Mouse (Mus musculus) CD4-positive, CD25-positive, alpha-beta regulatory T cell, adult 4 months (primary cell): ENCODE results near the gene Sirt7. TPM values are rescaled to one million over a fixed set of nuclear protein-coding genes. Genes with fewer than 3 reads are reported as not detected.

Experiments
- ATAC-seq: one replicate; pipeline ENCODE4 v1.8.0; 2017
- polyA plus RNA-seq, 2 experiments: library from polyadenylated mRNA; unstranded; fragments of 100-300 nt; shearing (Covaris generic); gene quantifications; one replicate each; pipeline ENCODE4 v1.2.1; 2017

The Sirt7 gene
- 10 to 100 TPM; 66.4 to 66.7 TPM for polyA plus RNA-seq

DNA sequence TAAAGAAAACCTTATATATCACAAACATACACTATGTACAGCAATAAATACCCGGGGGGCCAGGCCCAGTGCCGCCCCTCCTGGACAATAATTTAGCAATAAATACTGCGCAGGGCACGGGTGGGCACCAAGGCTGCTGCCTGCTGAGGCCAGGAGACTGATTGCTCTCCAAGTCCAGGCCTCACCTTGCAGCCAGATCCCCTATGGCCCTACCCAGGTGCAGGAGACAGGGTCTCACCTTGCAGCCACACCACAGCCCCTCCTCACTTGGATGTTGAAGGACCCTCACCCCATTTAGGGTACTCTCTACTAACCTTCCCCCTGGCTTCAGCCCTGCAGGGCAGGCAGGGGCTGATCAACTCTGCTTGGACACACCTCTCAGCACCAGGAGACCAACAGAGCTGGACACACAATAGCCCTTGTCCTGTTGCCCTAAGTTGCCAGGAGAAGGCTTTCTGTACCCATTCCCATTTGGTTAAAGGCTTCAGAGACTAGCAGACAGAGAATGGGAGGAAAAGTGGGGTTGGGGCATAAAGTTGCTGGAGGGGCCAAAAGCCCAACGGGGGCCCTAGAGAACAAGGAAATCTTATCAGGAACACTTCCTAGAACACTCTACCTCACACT, at the start of gene Sirt7:
Gene Sirt7, minus strand, starts transcription at position 89 of the 624 bp plus-strand sequence.
- ATAC-seq, result no peak

DNA sequence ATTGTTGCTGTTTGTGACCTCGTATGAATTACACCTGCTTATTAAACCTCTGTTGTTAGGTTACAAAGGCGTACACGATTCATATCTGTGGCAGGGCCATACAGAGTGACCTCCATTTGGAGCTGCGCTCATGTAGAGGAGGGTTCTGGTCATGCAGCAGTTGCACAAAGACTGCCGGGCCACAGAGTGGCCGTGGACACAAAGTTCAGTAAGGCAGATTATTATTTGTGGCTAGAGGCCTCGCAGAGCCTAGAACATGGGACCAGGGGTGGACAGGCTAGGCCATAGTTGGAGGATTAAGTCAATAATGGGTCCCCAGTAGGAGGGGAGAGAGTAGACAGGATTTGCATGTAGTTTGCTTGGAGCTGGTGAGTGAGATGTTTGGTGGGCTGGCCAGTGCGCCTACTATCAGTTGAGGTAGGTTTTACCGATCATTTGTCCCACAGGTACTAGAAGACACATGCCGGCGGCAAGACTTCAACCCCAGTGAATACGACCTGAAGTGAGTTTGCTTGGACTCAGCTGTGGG, 48.6 kb upstream of the Sirt7 start:
- no peak for ATAC-seq

DNA sequence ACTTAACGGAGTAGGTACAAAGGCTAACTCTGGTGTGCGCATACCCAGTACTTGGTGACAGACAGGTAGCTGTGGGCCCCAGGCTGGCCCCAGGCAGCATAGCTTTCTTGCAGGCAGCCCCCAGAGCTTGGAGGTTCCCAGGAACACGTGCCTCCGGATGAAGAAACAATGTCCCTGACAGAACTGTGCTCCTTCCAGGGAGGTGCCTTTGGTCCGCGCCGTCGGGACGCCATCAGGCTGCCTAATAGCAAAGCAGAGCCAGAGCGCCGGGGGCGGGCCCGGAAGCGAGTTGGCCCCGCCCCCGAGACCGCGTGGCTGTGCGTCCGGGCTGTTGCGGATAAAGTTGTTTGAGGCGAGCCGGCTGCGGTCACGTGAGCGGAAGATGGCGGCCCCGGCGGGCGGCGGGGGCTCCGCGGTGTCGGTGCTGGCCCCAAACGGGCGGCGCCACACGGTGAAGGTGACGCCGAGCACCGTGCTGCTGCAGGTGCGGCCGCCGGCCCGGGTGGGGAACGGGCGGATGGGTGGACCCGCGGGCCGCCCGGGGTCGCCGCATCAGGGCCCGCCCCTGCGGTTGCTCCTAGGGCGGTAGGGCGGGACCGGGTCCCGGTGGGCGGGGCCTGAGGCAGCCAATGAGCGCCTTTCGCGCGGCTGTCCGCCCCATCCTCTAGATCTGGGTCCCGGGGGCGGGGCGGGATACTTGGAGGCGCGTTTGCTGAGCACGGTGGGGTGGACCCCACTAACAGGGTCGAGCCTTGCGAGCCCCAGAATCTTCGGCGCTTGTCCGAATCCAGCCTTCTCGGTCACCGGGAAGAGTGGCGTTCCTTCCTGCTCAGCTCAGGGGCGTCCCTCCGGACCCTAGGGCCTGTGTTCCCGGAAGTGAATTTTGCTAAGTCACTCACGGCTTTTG, 47.9 kb upstream of the Sirt7 start, which contains the start of gene Aspscr1:
Gene Aspscr1, plus strand, starts transcription at position 287 of the 907 bp plus-strand sequence.
- peak; percentile 90 for ATAC-seq

DNA sequence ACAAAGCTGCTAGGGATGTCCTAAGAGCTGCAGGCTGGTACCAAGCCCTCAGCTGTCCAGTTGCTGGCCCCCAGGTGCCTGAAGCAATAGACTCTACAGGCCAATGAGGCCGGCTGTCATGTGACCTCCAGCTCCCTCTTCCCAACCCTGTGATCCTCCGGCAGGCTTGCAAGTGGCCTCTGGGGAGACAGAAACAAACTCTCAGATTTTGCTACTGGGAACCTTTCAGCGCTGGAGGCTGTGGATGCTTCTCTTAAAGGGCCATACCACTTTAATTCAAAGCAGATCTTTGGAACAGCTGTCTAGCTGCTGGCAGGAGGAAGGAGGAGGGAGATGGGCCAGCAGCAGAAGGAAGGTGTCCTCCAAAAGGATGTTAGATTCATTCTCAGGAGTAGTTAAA, 41.6 kb upstream of the Sirt7 start:
- no peak for ATAC-seq

DNA sequence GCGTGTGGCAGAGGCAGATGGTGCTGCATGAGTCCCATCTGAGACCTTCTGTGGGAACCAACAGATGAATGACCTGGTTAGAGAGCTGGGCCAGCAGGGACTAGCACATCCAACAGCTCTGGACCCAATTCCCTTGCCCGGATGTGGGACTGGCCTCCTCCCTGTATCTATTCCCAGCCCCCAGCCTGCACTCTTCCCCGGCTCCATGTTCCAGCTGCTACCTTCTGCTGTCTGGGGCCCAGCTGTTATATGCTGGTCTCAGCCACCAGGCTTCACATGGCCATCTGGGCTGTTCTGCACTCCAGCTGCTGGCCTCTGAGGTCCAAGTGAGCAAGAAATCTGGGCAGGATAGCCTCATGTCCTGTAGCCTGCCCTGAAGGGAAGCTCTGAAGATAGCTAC, 40.4 kb upstream of the Sirt7 start:
- ATAC-seq, result no peak

DNA sequence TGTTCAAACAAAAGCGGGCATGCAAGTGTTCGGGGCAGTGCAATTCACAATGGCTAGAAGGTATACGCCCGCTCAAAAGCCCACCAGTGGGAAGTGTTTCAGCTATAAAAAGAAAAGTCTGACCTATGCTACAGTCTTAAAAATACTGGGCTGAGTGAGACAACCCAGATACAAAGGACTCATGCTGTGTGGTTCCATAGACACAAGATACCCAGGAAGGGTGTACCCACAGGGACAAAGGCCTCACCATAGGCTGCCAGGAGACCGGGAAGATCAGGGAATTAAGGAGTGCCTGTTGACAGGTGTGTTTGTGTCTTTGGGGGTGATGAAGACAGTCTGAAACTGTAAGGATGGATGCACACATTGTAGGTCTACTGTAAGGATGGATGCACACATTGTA, 38.7 kb upstream of the Sirt7 start:
- no peak for ATAC-seq

DNA sequence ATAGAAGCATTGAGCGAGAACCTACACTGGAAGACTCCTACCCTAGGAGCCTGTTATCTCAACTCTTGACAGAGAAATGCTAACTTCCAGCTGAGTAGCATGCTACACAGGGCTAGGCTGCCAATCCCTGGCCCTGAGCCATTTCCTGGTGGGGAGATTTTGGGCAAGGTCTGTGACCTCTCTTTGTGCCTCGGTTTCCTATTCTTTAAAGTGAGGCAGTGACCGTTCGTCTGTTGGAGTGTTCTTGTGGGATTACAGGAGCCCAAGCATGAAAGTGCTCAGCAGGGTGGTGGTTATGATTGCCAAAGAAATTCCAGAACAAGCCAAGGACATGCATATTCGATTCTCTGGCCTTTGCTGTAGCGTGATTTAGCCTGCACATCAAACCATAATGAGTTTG, 37.7 kb upstream of the Sirt7 start:
- no peak for ATAC-seq

DNA sequence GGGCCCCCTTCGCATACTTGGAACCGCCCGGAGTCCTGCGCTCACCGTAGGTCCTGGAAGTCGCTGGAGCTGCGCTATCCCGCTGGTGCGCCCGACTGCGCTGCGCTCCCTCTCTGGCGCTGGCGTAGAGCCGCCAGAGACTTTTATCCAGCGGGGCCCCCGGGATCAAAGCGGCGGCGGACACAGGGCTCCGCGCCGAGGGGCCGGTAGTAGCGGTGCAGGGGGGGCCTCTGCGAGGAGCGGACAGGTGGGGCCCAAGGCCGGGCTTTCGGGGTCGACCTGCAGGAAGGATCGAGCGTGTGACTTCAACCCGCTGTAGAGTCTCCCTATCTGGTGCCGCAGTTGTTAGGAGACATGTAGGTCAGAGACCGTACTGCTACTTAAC, 36.0 kb upstream of the Sirt7 start, which contains the start of gene Notum:
Gene Notum, minus strand, starts transcription at position 100 of the 385 bp plus-strand sequence.
- no peak for ATAC-seq

DNA sequence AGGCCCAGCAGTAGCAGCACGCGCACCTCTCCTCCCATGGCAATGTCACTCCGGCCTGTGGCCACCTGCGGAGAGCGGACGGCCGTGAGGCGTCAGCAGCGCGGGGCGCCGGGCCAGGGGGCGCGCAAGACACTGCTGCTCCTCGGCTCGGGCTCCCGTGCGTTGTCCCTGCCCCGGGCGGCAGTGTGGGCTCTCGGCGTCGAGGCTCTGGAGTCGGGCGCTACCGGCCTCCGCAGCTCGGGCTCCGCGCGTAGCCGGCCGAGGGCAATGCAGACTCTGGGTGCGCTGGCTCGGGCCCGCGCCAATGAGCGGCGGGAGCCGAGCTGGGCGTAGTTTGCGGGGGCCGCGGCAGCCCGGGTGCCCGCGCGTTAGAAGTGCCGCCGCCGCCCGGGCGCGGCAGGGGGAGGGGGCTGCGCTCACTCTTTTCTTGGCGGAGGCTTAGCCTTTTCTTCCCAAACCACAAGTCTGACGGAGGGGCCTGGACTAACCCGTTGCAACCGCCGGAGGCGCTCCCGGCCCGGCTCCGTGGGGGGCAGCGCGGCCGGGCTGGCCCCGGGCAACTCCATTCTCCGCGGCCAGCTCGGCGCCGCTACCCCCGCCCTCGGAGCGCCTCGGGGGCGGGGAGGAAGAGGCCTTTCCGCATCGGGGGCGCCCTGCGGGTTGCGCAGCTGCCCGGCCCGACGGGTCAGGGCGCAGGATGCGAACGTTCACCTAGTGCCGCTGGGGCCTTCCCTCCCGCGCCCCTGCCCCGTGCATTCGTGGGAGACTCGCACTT, 35.4 kb upstream of the Sirt7 start:
- no peak for ATAC-seq

DNA sequence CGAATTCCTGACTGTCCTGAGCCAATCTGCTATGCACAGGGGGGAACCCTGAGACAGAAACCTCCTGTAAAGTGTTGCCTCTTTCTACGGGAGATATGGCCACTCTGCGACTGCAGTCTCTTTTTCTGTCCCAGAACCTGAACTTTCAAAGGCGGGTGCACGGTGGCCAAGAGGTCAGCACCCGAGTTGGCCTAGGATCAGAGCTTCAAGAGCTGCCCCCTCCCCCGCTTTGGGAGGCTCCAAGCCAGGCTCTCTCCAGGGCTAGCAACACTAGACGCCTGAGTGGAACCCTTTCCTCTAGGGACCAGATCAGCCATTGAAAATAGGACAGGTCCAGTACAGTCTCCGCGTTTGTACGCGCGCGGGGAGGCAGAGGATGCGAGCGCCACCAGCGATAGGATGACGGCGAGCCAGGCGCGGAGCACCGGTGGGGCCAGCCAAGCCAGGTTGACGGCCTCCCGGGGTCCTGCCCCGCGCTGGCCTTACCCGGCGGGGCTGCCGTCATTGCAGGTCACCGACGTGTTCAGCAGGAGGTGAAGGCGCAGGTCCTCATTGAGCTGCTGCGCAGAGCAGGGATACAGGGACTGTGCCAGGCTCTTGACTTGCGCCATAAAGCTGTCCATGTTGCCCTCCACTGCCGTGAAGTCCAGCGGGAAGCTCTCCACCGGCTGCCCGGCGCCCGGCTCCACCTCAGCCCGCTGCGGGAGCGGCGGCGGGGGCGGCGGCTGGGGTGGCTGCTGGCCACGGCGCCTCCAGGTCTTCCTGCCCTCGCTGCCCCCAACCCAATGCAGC, 34.7 kb upstream of the Sirt7 start:
- ATAC-seq, result no peak

DNA sequence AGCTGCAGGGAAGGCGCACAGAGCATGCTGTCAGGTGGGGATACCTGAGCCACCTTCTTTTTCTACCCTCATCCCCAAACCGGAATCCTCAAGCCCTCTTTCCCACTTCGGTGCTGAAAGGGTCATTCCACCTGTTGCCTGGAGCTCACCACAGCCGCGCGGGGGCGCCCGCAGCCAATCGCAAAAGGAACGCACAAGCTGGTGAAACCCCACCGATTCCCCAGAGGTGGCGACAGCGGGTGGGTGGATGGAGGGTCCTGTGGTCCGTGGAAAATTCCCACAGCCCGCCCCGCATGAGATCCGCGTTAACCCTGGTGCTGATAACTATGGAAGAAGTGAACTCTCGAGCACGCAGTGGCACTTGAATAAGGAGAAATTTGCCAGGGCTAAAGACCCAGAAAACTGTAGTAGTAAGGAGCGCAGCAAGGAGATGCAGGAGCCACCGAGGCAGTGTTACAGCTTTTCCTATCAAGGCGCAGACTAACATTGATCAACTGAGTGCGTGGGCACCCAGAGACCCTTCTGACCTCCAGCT, 33.9 kb upstream of the Sirt7 start:
- peak; percentile 58 for ATAC-seq

DNA sequence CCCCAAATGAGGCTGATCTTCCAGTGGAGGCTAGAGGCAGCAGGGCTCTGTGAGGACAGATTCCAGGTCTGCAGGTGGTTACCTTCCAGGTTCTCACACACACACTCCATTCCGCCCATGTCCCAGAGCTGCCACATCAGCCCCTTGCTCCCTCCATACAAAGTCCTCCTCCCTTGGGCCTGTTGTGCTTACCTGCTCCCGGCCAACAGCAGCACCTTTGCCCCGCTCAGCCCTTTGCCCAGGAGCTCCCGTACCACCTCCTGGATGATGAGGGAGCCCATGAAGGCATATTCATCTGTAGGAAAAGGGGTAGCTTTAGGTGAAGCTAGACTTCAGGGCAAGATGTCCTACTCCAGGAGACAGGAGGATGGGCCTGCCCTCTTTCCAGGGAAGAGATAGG, 32.3 kb upstream of the Sirt7 start:
- ATAC-seq, result no peak

DNA sequence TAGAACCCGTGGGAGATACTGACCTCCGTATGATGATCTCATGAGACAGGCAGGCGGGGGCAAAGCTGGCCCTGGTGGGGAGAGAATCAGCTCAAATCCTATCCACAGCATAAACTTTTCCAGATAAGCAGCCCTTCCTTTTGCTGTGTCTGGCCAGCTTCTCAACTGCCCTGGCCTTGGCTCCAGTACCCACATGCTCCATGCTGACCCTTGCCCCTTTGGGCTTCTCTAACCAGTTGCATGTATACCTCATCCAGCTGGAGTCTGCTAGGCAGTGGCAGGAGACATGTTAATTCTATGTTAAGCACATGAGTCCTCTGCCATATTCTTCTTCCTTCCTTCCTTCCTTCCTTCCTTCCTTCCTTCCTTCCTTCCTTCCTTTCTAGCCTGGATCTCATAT, 29.7 kb upstream of the Sirt7 start:
- no peak for ATAC-seq

DNA sequence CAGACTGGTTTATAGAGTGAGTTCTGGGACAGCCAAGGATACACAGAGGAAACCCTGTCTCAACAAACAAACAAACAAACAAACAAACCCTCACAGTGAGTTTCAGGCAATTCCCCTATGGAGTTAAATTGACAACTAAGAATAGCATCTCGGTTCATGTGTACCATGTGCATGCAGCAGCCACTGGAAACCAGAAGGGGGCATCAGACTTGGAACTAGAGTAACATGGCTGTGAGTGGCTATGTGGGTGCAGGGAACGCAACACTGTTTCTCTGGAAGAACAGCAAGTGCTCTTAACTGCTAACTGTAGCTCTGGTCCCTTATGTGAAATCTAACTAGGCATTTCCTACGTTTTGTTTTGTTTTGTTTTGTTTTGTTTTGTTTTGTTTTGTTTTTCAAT, 26.8 kb upstream of the Sirt7 start:
- no peak for ATAC-seq

DNA sequence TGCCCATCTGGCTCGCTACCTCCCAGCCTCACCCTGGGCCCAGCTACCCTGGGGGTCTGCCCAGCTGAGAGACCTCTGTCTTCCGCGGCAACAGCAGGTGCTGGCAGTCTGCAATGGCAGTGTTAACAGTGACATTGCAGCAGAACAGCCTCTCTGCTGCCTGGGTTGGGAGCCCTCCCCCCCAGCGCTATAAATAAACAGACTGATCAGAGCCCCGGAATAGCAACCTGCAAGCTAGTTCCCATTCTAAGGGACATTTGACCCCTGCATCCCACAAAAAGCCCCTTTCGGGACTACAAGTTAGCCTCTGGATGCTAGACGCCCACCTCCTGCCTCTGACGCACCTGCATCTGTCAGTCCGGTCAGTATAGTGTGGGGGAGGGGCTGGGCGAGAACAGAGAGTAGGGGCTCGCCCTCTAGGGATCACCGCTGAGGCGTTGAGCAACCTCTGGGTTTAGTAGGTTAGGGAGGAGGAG, 23.0 kb upstream of the Sirt7 start, which contains the start of gene Myadml2:
Gene Myadml2, minus strand, starts transcription at position 158 of the 476 bp plus-strand sequence.
- ATAC-seq, result no peak

DNA sequence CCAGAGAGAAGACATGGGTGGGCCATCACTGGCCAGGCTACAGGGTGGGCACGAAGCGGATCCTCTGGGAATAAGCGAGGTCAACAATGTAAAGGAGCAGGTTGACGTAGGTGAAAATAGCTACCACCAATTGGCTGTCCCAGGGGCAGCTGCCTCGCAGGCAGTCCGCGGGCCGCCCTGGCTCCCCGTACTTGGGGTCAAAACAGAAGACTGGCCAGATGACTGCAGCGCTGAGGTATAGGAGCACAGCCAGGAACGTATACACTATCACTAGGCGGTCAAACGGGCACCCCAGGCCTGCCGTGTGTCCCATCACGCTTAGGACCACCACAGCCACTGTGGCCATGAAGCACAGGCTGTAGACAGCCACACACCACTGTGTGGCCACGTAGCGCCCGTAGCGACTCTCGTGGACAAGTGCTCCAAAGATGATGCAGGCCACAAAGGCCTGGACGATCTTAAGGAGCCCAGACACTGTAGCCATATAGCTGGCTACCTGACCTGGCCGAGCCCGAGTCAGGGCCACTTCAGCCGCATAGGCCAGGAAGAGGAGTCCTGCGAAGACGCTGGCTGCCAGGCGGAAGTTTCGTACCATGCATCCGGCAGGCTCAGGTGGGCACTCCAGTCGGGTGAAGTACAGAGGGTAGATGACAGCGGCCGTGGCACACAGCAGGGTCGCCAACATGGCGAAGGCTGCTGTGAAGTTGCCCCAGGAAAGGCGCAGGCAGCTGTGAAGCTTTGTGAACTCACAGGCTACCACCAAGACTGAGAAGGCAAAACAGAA, 22.2 kb upstream of the Sirt7 start:
- no peak for ATAC-seq

DNA sequence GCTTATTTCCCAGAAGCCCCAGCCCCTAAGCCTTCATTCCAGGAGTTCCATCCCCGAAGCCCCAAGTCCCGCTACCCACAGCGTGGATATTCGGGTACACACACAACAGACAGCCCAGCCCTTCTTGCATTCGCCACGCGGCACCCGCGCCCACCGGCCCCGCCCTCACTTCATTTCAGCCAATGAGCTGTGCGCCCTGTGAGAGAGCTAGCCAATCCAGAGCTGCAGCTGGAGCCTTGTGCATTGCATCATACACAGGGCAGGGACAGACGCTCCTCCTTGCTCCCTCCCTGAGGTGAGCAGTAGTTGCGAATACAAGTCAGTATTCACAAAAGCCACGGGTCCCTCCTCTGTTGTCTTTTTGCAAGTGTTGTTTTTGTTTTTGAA, 18.6 kb upstream of the Sirt7 start, which contains the start of gene Pycr1:
Gene Pycr1, minus strand, starts transcription at position 169 of the 387 bp plus-strand sequence.
- ATAC-seq, result peak; percentile 100

DNA sequence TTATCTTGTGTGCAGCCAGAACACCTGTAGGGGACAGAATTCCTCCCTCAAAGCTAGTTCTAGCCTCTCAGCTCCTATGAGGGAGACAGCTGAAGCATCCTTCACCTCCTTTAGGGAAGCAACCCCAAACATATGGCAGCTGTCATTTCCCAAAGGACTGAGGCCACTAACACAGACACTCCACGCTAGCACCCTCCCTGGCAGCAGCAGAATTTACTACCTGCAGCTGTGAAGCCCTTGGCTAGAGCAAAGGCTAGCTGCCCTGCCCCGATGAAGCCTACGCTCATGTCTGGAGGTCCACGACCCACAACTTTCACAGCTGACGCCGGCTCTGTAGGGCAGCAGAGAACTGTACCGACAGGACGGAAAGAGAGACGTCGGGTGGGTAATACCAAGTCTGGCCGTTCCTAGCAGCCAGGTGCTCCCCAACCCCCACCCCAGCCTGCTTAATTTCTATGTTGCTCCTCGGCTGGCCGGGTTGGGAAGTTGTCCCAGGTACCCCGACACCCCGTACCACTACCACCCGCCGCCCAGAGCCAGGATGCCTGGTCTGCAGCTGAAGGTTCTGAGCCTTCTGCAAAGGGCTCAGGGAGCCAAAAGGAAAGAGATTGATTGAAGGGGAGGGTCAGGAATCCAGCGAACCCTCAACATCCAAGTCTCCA, 18.0 kb upstream of the Sirt7 start:
- ATAC-seq, result peak; percentile 38

DNA sequence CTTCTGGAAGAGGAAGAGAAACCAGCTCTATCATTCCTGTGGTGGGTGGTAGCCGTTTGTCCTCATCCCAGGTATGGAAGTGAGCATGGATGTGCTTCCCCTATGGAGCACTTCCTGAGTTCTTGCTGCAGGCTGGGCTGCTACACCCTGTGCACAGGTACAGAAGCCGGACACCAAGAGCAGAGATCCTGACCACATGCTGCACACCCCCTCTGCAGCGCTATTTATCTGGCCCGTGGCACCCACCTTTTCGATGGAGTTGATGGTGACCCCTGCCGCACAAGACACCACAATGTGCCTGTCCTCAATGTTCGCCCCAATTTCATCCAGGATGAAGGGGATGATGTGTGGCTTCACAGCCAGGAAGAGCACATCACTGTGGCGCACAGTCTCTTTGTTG, 16.8 kb upstream of the Sirt7 start:
- no peak for ATAC-seq

DNA sequence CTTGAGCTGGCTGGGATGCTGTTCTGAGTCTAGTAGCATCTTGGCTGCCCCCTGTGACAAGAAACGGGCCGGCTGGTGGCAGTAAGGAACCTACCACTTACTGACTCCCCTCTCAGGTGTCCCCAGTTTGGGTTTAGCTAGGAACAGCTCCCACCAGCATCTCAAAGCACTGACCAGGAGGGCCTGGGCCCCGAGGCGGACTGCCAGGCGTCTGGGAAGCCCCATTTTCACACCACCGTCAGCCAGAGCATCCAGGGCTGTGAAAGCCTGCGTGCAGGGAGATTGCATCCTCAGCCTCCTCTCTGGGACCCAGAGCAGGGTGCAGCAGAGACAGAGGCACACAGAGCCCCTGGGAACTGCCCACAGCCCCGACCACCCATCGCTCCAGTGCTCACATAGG, 16.2 kb upstream of the Sirt7 start:
- ATAC-seq, result no peak
